ENCODE assay signal across 8 mouse cellular contexts in genomic region chr6:54565012-54565411, GRCm38 (mm10). TPM values are rescaled to one million over a fixed set of nuclear protein-coding genes. Genes with fewer than 3 reads are reported as not detected.
DNase-seq lines count a peak whose midpoint lies in the region; ATAC-seq lines count a peak whose summit lies in the region.

No protein-coding gene starts in this region.

- H3K36me3 ChIP-seq in forebrain, embryonic 14.5 days (ENCODE audit: control insufficient read depth, insufficient read depth, low read length), result no peaks in the 10 kb centered on the region

- ATAC-seq in forebrain, embryonic 14.5 days, result 0 out of 2 replicates have a peak, but pooled peaks have one; percentile 30

- H3K27ac ChIP-seq in forebrain, embryonic 14.5 days (ENCODE audit: low read depth, low read length), result peak overlapping the region; percentile 93

- peaks cover 53% of the 10 kb centered on the region for H3K4me1 ChIP-seq in forebrain, embryonic 14.5 days (ENCODE audit: control insufficient read depth, insufficient read depth, low read length)

- H3K9ac ChIP-seq in forebrain, embryonic 14.5 days (ENCODE audit: low read length), result peak overlapping the region; percentile 94

- peak overlapping the region; percentile 76 for H3K4me2 ChIP-seq in forebrain, embryonic 14.5 days (ENCODE audit: low read length)

- H3K9me3 ChIP-seq in forebrain, embryonic 14.5 days (replicated peaks; ENCODE audit: control insufficient read depth, low read length), result no peaks in the 10 kb centered on the region

- no peaks in the 10 kb centered on the region for H3K27me3 ChIP-seq in forebrain, embryonic 14.5 days (replicated peaks; ENCODE audit: control insufficient read depth, insufficient read depth, low read length)

- H3K4me3 ChIP-seq in forebrain, embryonic 14.5 days (ENCODE audit: low read depth, low read length), result peak overlapping the region; percentile 84

- DNase-seq in adrenal gland, adult 2 months, result peak; percentile 32
- DNase-seq in adrenal gland, adult 18-20 months (ENCODE audit: low spot score in 2 of 2), result no peak
- peak; percentile 59 for DNase-seq in ZHBTc4 (ENCODE audit: low read depth, low spot score)
- DNase-seq in forebrain, embryonic 14.5 days (ENCODE audit: low spot score), result peak; percentile 65
- DNase-seq in mesoderm, embryonic 11.5 days (ENCODE audit: low read depth, low spot score), result peak; percentile 23
- no peak for DNase-seq in thymus, postnatal 0 days (ENCODE audit: low spot score)
- DNase-seq in ovary, postnatal 14 days (ENCODE audit: low spot score), result no peak
- DNase-seq in spleen, postnatal 4 days (ENCODE audit: low spot score in 2 of 2), result no peak

- WGBS in forebrain, embryonic 14.5 days, result 2% methylated on average over 3 of the region's 3 CpGs

RNA-seq across cellular contexts. Expression of gene Scrn1, which starts 1.3 kb away (rescaled TPM):
- 10 to 100 TPM; 31.4 to 53.7 TPM for total RNA-seq in adrenal gland, adult 2 months (2021)
- polyA plus RNA-seq in adrenal gland, adult 2 months (2012; rRNA removed), result 7.7 and 9.6 TPM in 2 replicates
- 10 to 100 TPM; 25.1 to 31.1 TPM for total RNA-seq in adrenal gland, adult 18-20 months (2021)
- 125 and 134 TPM in 2 replicates for polyA plus RNA-seq in forebrain, embryonic 14.5 days (2014; fragmentation: Nextera tagmentation; extraction: Ambion mirVana)
- polyA plus RNA-seq in thymus, postnatal 0 days (2015; fragmentation: Nextera tagmentation; extraction: Ambion mirVana), result 0.94 and 0.98 TPM in 2 replicates

RNA-seq across cellular contexts. Expression of gene Plekha8, which starts 29.9 kb away (rescaled TPM):
- 10 to 100 TPM; 17.8 to 18.0 TPM for total RNA-seq in adrenal gland, adult 2 months (2021)
- polyA plus RNA-seq in adrenal gland, adult 2 months (2012; rRNA removed), result 2.6 and 2.8 TPM in 2 replicates
- total RNA-seq in adrenal gland, adult 18-20 months (2021), result 10 to 100 TPM; 17.1 to 21.8 TPM
- polyA plus RNA-seq in forebrain, embryonic 14.5 days (2014; fragmentation: Nextera tagmentation; extraction: Ambion mirVana), result 11.8 and 13.0 TPM in 2 replicates
- polyA plus RNA-seq in thymus, postnatal 0 days (2015; fragmentation: Nextera tagmentation; extraction: Ambion mirVana), result 1.7 TPM in 2 replicates

RNA-seq across cellular contexts. Expression of gene Fkbp14, which starts 32.1 kb away (rescaled TPM):
- total RNA-seq in adrenal gland, adult 2 months (2021), result 10 to 100 TPM; 14.9 to 28.4 TPM
- 2.1 and 2.8 TPM in 2 replicates for polyA plus RNA-seq in adrenal gland, adult 2 months (2012; rRNA removed)
- total RNA-seq in adrenal gland, adult 18-20 months (2021), result 10 to 100 TPM; 22.2 to 23.4 TPM
- 9.0 and 10.7 TPM in 2 replicates for polyA plus RNA-seq in forebrain, embryonic 14.5 days (2014; fragmentation: Nextera tagmentation; extraction: Ambion mirVana)
- polyA plus RNA-seq in thymus, postnatal 0 days (2015; fragmentation: Nextera tagmentation; extraction: Ambion mirVana), result 2.7 and 3.7 TPM in 2 replicates

Comparison
In these comparisons a context has a peak if more than half of its experiments do, and no peak if none do; other contexts are left out.
1. DNase-seq: peak in adrenal gland, adult 2 months (single experiment), ZHBTc4 (single experiment), forebrain, embryonic 14.5 days (single experiment) and mesoderm, embryonic 11.5 days (single experiment); none in adrenal gland, adult 18-20 months (0 of 2), thymus, postnatal 0 days (single experiment), ovary, postnatal 14 days (single experiment) and spleen, postnatal 4 days (0 of 2).
2. RNA of gene Scrn1, which starts 1.3 kb away (polyA plus RNA-seq): 125 to 134 TPM in forebrain, embryonic 14.5 days; 7.7 to 9.6 TPM in adrenal gland, adult 2 months and 0.94 to 0.98 TPM in thymus, postnatal 0 days; every median in the first group is over 10 times any median in the second.